Mouse (Mus musculus) liver, embryonic 15.5 days (tissue): ENCODE measurements around the gene Fgfr2. TPM values are rescaled to one million over a fixed set of nuclear protein-coding genes. Genes with fewer than 3 reads are reported as not detected.

ENCODE experiments used
- ATAC-seq: fragments of 200-750 bp; cut with Nextera tagmentation; 2 replicates; pipeline ENCODE4 v1.8.0; 2017; ENCODE audit warnings: moderate number of reproducible peaks, mild to moderate bottlenecking, moderate library complexity; ENCODE audit not compliant: insufficient read depth
- H3K27ac ChIP-seq: fragments of 300-500 bp; sonication (generic); replicated peaks from 2 replicates; pipeline ENCODE4 v1.5.1; 2015; ENCODE audit warnings: mild to moderate bottlenecking, inconsistent platforms
- H3K27me3 ChIP-seq: fragments of 300-500 bp; sonication (generic); 2 replicates; pipeline ENCODE4 v1.6.1; 2015; ENCODE audit warnings: mild to moderate bottlenecking, inconsistent platforms
- H3K36me3 ChIP-seq: fragments of 300-500 bp; sonication (generic); replicated peaks from 2 replicates; pipeline ENCODE4 v1.6.1; 2015; ENCODE audit warnings: moderate library complexity, mild to moderate bottlenecking, inconsistent platforms
- H3K4me1 ChIP-seq: fragments of 300-500 bp; sonication (generic); replicated peaks from 2 replicates; pipeline ENCODE4 v1.6.1; 2015; ENCODE audit warnings: inconsistent platforms
- H3K4me2 ChIP-seq: fragments of 300-500 bp; sonication (generic); 2 replicates; pipeline ENCODE4 v1.6.1; 2015; ENCODE audit warnings: moderate library complexity, mild to moderate bottlenecking, inconsistent platforms
- H3K4me3 ChIP-seq: fragments of 300-500 bp; sonication (generic); replicated peaks from 2 replicates; pipeline ENCODE4 v1.5.1; 2015; ENCODE audit warnings: mild to moderate bottlenecking, inconsistent platforms
- H3K9ac ChIP-seq: fragments of 300-500 bp; sonication (generic); 2 replicates; pipeline ENCODE4 v1.6.1; 2015; ENCODE audit warnings: moderate library complexity, mild to moderate bottlenecking, inconsistent platforms
- H3K9me3 ChIP-seq: fragments of 300-500 bp; sonication (generic); replicated peaks from 2 replicates; pipeline ENCODE4 v1.6.1; 2016; ENCODE audit warnings: inconsistent platforms
- WGBS: fragments of 180-500 bp; shearing (Covaris S2); methylation state at CpG from one replicate; pipeline ENCODE4 v1.1.7; 2015; ENCODE audit warnings: mixed read lengths; ENCODE audit not compliant: insufficient replicate concordance; 5-methylcytosine and 5-hydroxymethylcytosine counted together
- polyA plus RNA-seq: library from polyadenylated mRNA; unstranded; fragments of >200 nt; fragmentation: Nextera tagmentation; extraction: Ambion mirVana; gene quantifications from 2 replicates; pipeline ENCODE4 v1.2.1, GENCODE M21; 2015

Gene Fgfr2
- polyA plus RNA-seq, 1 experiment from 2014 or later: 10.5 TPM

DNA sequence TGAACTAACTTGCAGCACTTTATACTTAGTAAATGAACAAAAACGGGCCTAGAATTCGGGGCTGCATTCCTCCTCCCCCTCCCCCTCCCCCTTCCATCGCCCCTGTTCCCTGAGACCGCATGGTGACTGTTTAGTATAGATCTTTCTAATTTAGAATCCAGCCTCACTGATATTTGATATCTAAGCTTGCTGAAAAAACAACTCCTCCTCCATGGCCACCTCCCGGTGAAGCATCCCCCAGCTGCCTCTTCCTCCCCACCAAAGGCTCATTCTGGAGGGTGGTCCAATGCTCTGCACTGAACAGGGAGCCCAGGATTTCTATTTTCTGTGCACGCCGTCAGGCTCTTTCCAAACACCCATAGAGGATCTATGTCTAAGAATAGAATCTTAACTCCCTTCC is 1804.8 kb downstream of the Fgfr2 start:
- no peak overlapping the region for H3K27ac ChIP-seq
- H3K36me3 ChIP-seq: no peaks in the 10 kb centered on the region
- no peaks in the 10 kb centered on the region for H3K27me3 ChIP-seq
- H3K9me3 ChIP-seq: no peaks in the 10 kb centered on the region
- H3K4me3 ChIP-seq: no peak overlapping the region
- H3K4me1 ChIP-seq: no peaks in the 10 kb centered on the region
- 55% methylated on average over 6 of the region's 7 CpGs for WGBS
- no peak overlapping the region for H3K4me2 ChIP-seq
- no peak for ATAC-seq
- H3K9ac ChIP-seq: no peak overlapping the region

DNA sequence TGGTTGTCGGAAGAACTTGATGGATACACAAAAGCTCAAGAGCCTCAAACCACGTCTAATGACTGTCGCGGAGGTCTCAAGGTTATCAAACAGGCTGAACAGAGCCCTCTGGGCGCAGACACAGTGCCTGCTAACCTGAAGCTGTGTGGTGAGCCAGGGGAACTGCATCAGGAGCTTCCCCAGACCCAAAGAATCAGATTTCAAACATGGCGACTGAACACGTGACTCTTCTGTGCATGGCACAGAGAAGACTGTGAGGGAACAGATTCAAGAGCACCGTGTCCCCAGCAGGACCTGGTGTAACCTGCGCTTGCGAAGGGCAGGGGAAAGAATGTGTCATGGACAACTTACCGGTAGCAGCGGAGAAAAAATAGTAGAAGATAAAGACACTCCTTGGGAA is 1805.6 kb downstream of the Fgfr2 start:
- Histone ChIP-seq H3K4me2 (no peak overlapping the region), H3K36me3 (no peaks in the 10 kb centered on the region), H3K4me1 (no peaks in the 10 kb centered on the region), H3K27ac (no peak overlapping the region), H3K4me3 (no peak overlapping the region), H3K9me3 (no peaks in the 10 kb centered on the region), H3K9ac (no peak overlapping the region), H3K27me3 (no peaks in the 10 kb centered on the region)
- 58% methylated on average over 12 of the region's 12 CpGs for WGBS
- no peak for ATAC-seq

DNA sequence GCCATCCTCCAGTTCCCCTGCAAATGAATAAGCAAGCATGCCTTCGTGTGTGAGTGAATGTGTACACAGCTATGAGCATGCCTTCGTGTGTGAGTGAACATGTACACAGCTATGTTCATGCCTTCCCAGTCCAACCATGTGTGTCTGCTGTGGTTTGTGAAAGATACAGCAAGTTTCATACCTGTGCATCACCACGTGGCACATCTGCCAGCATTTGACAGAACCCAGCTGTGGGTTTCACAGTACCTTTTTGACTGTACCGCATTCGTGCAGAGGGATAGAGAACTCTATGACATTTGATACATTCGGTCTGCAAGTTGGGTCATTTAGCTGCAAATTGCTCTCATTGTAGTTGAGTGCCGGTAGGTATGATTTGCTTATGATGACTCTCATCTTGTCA is 1808.7 kb downstream of the Fgfr2 start:
- no peaks in the 10 kb centered on the region for H3K27me3 ChIP-seq
- no peak overlapping the region for H3K9ac ChIP-seq
- H3K36me3 ChIP-seq: no peaks in the 10 kb centered on the region
- H3K4me3 ChIP-seq: no peak overlapping the region
- H3K27ac ChIP-seq: no peak overlapping the region
- no peaks in the 10 kb centered on the region for H3K9me3 ChIP-seq
- ATAC-seq: no peak
- 61% methylated on average over 7 of the region's 7 CpGs for WGBS
- no peaks in the 10 kb centered on the region for H3K4me1 ChIP-seq
- no peak overlapping the region for H3K4me2 ChIP-seq

DNA sequence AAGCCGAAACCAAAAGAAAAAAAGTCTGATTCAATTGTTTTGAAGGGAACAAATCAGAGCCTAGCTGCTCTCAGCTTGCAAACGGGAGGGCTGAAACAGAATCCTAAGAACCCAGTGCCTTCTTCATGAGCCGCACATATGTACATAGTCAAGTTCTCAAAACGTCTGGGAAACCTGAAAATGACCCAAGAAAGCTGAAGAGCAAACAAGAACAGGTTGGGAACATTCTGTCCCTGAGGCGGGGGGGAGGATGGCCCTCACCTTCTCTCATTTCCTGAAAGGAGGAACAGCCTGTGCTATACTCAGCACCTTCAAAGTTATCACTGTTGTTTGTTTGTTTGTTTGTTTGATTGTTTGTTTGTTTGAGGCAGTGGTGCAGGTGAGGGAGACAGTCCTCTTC is 1816.4 kb downstream of the Fgfr2 start:
- 51% methylated on average over 5 of the region's 5 CpGs for WGBS
- no peak overlapping the region for H3K4me2 ChIP-seq
- no peaks in the 10 kb centered on the region for H3K27me3 ChIP-seq
- no peak overlapping the region for H3K4me3 ChIP-seq
- no peak for ATAC-seq
- H3K9me3 ChIP-seq: no peaks in the 10 kb centered on the region
- no peaks in the 10 kb centered on the region for H3K4me1 ChIP-seq
- no peak overlapping the region for H3K27ac ChIP-seq
- H3K36me3 ChIP-seq: no peaks in the 10 kb centered on the region
- no peak overlapping the region for H3K9ac ChIP-seq

DNA sequence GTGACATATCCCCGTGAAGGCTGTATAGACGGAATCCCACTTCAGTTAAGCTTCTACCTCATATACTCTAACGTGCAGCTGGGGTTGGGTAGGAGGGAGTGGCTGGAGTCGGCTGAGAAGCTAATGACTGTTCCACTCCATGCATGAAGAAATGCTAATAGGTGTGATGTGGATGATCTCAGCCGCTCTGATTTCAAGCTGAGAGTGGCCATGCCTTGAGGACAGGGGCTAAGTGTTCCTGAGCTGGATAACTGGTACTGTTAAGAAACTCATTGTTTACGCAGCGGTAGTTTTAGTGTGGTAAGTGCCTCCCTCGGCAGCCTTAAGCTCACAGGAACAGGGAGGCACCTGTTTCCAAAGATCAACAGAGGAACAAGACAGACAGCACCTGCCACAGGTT is 1819.8 kb downstream of the Fgfr2 start:
- H3K9ac ChIP-seq: no peak overlapping the region
- no peak overlapping the region for H3K27ac ChIP-seq
- H3K4me3 ChIP-seq: no peak overlapping the region
- ATAC-seq: no peak
- H3K27me3 ChIP-seq: no peaks in the 10 kb centered on the region
- WGBS: 58% methylated on average over 8 of the region's 8 CpGs
- H3K36me3 ChIP-seq: no peaks in the 10 kb centered on the region
- no peaks in the 10 kb centered on the region for H3K9me3 ChIP-seq
- H3K4me2 ChIP-seq: no peak overlapping the region
- H3K4me1 ChIP-seq: no peaks in the 10 kb centered on the region

DNA sequence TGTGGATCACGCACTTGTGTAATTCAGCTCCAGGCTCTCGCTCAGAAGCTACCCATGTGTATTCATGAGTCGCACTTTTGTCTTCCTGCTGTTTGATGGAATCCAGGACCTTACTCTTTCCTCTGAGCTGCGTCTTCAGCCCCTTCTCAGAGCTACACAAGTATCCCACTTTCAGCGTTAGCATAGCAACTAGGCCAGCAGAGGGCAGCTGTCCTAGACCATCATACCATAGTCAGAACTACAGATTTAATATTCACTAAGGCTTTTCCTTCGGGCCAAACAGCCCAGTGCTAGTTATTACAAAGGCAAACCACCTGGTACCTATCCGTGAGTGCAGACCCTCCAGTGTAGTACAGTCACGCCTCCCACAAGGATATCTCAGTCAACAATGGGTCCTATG is 1826.0 kb downstream of the Fgfr2 start:
- no peaks in the 10 kb centered on the region for H3K27me3 ChIP-seq
- H3K4me2 ChIP-seq: no peak overlapping the region
- no peak overlapping the region for H3K27ac ChIP-seq
- no peaks in the 10 kb centered on the region for H3K9me3 ChIP-seq
- H3K4me3 ChIP-seq: no peak overlapping the region
- no peaks in the 10 kb centered on the region for H3K4me1 ChIP-seq
- H3K9ac ChIP-seq: no peak overlapping the region
- no peak for ATAC-seq
- H3K36me3 ChIP-seq: no peaks in the 10 kb centered on the region
- 62% methylated on average over 8 of the region's 8 CpGs for WGBS

DNA sequence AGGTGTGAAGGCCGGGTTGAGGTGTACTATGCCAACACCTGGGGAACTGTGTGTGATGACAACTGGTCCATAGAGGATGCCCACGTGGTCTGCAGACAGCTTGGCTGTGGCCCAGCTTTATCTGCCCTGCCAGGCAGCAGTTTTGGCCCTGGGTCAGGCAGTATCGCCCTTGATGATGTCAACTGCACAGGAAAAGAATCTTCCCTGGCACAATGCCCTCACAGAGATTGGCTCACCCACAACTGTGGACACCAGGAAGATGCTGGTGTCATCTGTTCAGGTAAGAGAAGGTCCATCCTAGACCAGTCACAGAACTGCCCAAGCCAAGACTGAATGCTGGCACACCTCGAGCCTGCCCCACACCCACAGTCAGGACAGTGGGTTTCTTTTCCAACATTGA is 1857.3 kb downstream of the Fgfr2 start:
- no peaks in the 10 kb centered on the region for H3K27me3 ChIP-seq
- no peak overlapping the region for H3K9ac ChIP-seq
- H3K4me3 ChIP-seq: no peak overlapping the region
- 51% methylated on average over 4 of the region's 4 CpGs for WGBS
- no peaks in the 10 kb centered on the region for H3K9me3 ChIP-seq
- no peak overlapping the region for H3K27ac ChIP-seq
- no peak overlapping the region for H3K4me2 ChIP-seq
- H3K36me3 ChIP-seq: no peaks in the 10 kb centered on the region
- ATAC-seq: no peak
- H3K4me1 ChIP-seq: no peaks in the 10 kb centered on the region

DNA sequence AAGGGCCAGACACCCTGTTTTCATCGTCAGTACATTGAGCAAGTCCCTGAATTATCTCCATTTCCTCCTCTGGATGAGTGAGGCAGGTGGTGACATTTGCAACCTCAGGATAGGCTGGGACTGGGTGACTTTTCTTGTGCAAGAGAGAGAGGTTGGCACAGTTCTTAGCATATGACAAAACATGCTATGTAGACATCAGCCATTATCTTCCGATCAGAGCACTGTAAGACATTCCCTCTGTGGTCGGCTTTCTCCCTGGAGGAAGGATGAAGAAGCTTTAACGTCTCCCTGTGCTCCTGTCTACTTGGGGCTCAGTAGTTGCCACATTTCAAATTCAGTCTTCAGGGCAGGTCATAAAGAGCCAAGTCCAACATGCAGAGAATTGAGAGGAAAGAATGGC is 1858.9 kb downstream of the Fgfr2 start:
- Histone ChIP-seq H3K9ac (no peak overlapping the region), H3K9me3 (no peaks in the 10 kb centered on the region), H3K27ac (no peak overlapping the region), H3K4me3 (no peak overlapping the region), H3K27me3 (no peaks in the 10 kb centered on the region), H3K4me1 (no peaks in the 10 kb centered on the region), H3K36me3 (no peaks in the 10 kb centered on the region), H3K4me2 (no peak overlapping the region)
- ATAC-seq: no peak
- 57% methylated on average over 4 of the region's 4 CpGs for WGBS

DNA sequence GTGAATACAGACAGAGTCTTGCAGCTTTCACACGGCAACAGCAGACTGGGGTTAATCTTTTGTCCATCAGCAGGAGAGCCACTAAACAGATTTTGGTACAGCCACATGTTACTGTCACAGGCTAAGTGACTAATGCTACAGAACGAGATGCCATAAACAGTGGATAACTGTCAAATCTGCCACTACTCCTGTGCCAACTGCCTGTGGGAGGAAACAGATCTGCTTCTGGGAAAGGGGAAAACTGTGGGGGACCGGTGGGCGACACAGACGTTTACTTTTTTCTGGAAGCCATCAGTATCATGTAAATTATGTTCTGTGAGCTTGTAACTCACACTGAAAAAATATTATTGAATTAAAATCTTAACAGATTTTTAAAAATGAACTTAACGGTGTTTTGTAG is 1862.2 kb downstream of the Fgfr2 start:
- no peaks in the 10 kb centered on the region for H3K9me3 ChIP-seq
- 48% methylated on average over 6 of the region's 6 CpGs for WGBS
- H3K27ac ChIP-seq: no peak overlapping the region
- H3K36me3 ChIP-seq: no peaks in the 10 kb centered on the region
- ATAC-seq: no peak
- no peaks in the 10 kb centered on the region for H3K4me1 ChIP-seq
- no peak overlapping the region for H3K9ac ChIP-seq
- no peaks in the 10 kb centered on the region for H3K27me3 ChIP-seq
- H3K4me2 ChIP-seq: no peak overlapping the region
- no peak overlapping the region for H3K4me3 ChIP-seq

DNA sequence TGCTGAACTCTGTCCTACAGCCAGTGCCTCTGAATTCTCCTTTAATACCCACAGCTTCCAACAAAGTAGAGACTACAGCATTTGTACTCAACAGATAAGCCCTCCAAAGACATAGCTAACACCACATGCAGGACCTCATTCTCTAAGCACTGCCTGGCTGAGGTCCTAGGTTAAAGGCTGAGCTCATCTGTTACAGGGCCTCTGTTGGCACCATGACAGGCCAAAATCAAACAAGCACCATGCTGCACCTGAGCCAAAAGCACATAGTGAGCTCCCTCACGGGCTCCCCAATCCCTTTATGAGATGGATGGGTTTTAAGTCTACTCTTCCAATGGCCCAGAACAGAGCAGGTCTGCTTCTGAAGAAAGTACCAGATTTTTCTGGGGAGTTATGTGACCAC is 1865.8 kb downstream of the Fgfr2 start:
- H3K9me3 ChIP-seq: no peaks in the 10 kb centered on the region
- 36% methylated on average over 1 of the region's 1 CpGs for WGBS
- H3K9ac ChIP-seq: no peak overlapping the region
- no peaks in the 10 kb centered on the region for H3K4me1 ChIP-seq
- no peak for ATAC-seq
- no peak overlapping the region for H3K4me3 ChIP-seq
- no peak overlapping the region for H3K4me2 ChIP-seq
- H3K36me3 ChIP-seq: no peaks in the 10 kb centered on the region
- H3K27ac ChIP-seq: no peak overlapping the region
- H3K27me3 ChIP-seq: no peaks in the 10 kb centered on the region

DNA sequence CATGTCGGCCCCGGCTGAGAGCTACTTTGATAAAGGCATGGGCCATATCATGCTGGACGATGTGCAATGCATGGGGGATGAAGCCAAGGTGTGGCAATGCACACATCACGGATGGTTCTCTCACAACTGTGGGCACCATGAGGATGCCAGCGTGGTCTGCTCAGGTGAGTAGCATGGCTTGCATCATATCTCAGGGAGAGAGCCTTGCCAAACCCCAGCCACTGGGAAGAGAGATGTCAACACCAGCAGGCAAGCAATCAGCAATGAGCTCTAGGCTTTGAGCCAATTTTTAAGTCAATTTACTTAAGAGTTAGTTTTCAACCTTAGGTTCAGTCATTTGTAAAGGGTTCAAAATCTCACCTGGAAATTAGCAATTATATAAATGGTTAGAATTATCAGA is 1866.3 kb downstream of the Fgfr2 start:
- Histone ChIP-seq H3K4me2 (no peak overlapping the region), H3K27ac (no peak overlapping the region), H3K27me3 (no peaks in the 10 kb centered on the region), H3K36me3 (no peaks in the 10 kb centered on the region), H3K9me3 (no peaks in the 10 kb centered on the region), H3K9ac (no peak overlapping the region), H3K4me1 (no peaks in the 10 kb centered on the region), H3K4me3 (no peak overlapping the region)
- WGBS: 72% methylated on average over 5 of the region's 5 CpGs
- ATAC-seq: peak; percentile 22; the same call in 1 of the 2 replicates

DNA sequence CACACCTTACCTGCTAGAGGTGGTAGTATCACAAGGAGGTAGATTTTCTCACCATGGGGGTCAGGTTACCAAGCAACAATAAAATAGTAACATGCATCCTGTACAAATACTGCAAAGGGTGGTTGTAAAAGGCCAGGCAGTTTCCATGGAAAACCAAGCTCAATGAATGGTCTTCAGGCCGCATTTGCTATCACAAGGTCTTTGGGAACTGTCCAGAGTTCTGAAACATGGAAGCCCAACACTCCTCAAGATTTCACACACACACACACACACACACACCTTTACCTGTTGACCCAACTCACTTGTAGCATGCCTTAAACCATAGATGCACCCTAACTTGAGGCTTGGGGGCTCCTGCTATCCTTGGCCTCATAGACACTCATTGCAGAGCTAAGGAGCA is 1878.2 kb downstream of the Fgfr2 start:
- Histone ChIP-seq H3K4me3 (no peak overlapping the region), H3K9ac (no peak overlapping the region), H3K4me2 (no peak overlapping the region), H3K36me3 (no peaks in the 10 kb centered on the region), H3K27me3 (no peaks in the 10 kb centered on the region), H3K9me3 (no peaks in the 10 kb centered on the region), H3K27ac (no peak overlapping the region), H3K4me1 (no peaks in the 10 kb centered on the region)
- no peak for ATAC-seq
- 17% methylated on average over 1 of the region's 1 CpGs for WGBS
